Mouse (Mus musculus) spleen, adult 2 months (tissue): ENCODE results near the gene Sned1.

Experiments
- CTCF ChIP-seq: fragments of 200-500 bp; IDR thresholded peaks from 2 replicates; pipeline ENCODE4 v1.5.1; 2011; ENCODE audit warnings: mild to moderate bottlenecking, inconsistent platforms; ENCODE audit not compliant: insufficient read depth, insufficient read length, insufficient replicate concordance; ENCODE audit errors: extremely low read depth
- POLR2A ChIP-seq: fragments of 200-500 bp; IDR thresholded peaks from 2 replicates; pipeline ENCODE4 v1.6.1; 2011; ENCODE audit warnings: low read depth, low read length, inconsistent platforms

GRCm38 (mm10) chr1:93257560-93257959 is 21.9 kb downstream of the Sned1 start:
- TF ChIP-seq CTCF (no peak), POLR2A (no peak)
